Mouse (Mus musculus) stomach, embryonic 16.5 days (tissue): ENCODE results near the gene Tle2. TPM values are rescaled to one million over a fixed set of nuclear protein-coding genes. Genes with fewer than 3 reads are reported as not detected.
A peak's percentile ranks its signal among the peaks of the same experiment; 100 is the strongest.

Experiments
- ATAC-seq: fragments of 200-750 bp; cut with Nextera tagmentation; 2 replicates; pipeline ENCODE4 v1.8.0; 2017; ENCODE audit warnings: moderate number of reproducible peaks, moderate TSS enrichment; ENCODE audit not compliant: insufficient read depth, low FRiP score
- H3K27ac ChIP-seq: fragments of 300-500 bp; sonication (generic); 2 replicates; pipeline ENCODE4 v1.5.1; 2014; ENCODE audit warnings: low read length
- H3K27me3 ChIP-seq: fragments of 300-500 bp; sonication (generic); 2 replicates; pipeline ENCODE4 v1.6.1; 2014; ENCODE audit warnings: low read length, control low read depth, mixed read lengths; ENCODE audit not compliant: control insufficient read depth, insufficient read depth
- H3K36me3 ChIP-seq: fragments of 300-500 bp; sonication (generic); 2 replicates; pipeline ENCODE4 v1.6.1; 2014; ENCODE audit warnings: low read length; ENCODE audit not compliant: control insufficient read depth, insufficient read depth
- H3K4me1 ChIP-seq: fragments of 300-500 bp; sonication (generic); 2 replicates; pipeline ENCODE4 v1.6.1; 2014; ENCODE audit warnings: low read length, control low read depth, mixed read lengths; ENCODE audit not compliant: control insufficient read depth, insufficient read depth
- H3K4me2 ChIP-seq: fragments of 300-500 bp; sonication (generic); 2 replicates; pipeline ENCODE4 v1.6.1; 2014; ENCODE audit warnings: low read depth, low read length, mixed read lengths
- H3K4me3 ChIP-seq: fragments of 300-500 bp; sonication (generic); replicated peaks from 2 replicates; pipeline ENCODE4 v1.5.1; 2014; ENCODE audit warnings: mild to moderate bottlenecking, low read length
- H3K9ac ChIP-seq: fragments of 300-500 bp; sonication (generic); 2 replicates; pipeline ENCODE4 v1.6.1; 2014; ENCODE audit warnings: low read length
- H3K9me3 ChIP-seq: fragments of 300-500 bp; sonication (generic); replicated peaks from 2 replicates; pipeline ENCODE4 v1.6.1; 2016; ENCODE audit warnings: low read length, control low read depth; ENCODE audit not compliant: control insufficient read depth
- WGBS: fragments of 180-500 bp; shearing (Covaris S2); extraction: QIAGEN DNeasy Blood & Tissue Kit; methylation state at CpG from one replicate; pipeline ENCODE4 v1.1.7; 2014; 5-methylcytosine and 5-hydroxymethylcytosine counted together
- polyA plus RNA-seq: library from polyadenylated mRNA; unstranded; fragments of >200 nt; fragmentation: Nextera tagmentation; extraction: Ambion mirVana; gene quantifications from 2 replicates; pipeline ENCODE4 v1.2.1, GENCODE M21; 2015

Tle2 gene
- polyA plus RNA-seq, 1 experiment from 2014 or later = 20.6 TPM

DNA sequence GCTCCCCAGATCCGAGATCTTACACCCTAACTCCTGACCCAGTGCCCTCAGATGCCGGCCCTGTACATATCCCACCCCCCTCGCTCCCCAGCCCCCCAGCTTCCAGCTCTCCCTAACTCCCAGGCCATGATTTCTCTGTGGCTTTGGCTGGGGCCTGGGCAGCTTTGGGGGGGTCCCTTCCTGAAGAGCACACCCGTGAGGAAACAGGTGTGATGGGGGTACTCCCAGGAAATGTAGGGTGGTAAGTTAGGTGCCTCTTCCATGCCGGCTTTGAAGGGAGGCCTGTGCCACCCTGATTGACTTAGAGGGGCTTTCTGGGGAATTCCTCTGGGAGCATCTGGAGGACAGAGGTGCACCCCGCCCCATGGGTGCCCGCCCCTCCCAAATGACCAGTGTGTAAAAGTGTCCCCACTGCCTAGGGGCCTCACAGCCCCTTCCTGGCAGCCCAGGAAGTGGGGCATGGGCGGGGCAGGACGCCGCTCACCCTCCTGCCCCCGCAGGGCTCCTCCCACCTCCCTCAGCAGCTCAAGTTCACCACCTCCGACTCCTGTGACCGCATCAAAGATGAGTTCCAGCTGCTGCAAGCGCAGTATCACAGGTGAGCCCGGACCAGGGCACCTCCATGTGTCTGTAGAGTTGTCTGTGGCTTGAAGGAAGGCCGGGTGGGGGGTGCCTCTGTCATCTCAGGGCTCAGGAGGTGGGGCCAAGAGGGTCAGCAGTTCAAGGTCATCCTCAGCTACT lies 13.5 kb upstream of the Tle2 start:
- peak overlapping the region; percentile 99 for H3K9ac ChIP-seq
- H3K27ac ChIP-seq = peak overlapping the region; percentile 95
- peak overlapping the region; percentile 98 for H3K4me2 ChIP-seq
- WGBS = 14% methylated on average over 16 of the region's 16 CpGs
- H3K4me1 ChIP-seq = peaks cover 42% of the 10 kb centered on the region
- H3K9me3 ChIP-seq = no peaks in the 10 kb centered on the region
- H3K27me3 ChIP-seq = no peaks in the 10 kb centered on the region
- ATAC-seq = 0 out of 2 replicates have a peak, but pooled peaks have one; percentile 3
- peaks cover 16% of the 10 kb centered on the region for H3K36me3 ChIP-seq
- peak overlapping the region; percentile 97 for H3K4me3 ChIP-seq

GRCm38 (mm10) chr10:81562411-81562810 lies 11.9 kb upstream of the Tle2 start:
- Histone ChIP-seq H3K27ac (no peak overlapping the region), H3K9me3 (no peaks in the 10 kb centered on the region), H3K9ac (peak overlapping the region; percentile 58), H3K4me2 (peak overlapping the region; percentile 6), H3K4me1 (peaks cover 42% of the 10 kb centered on the region), H3K27me3 (no peaks in the 10 kb centered on the region), H3K36me3 (peaks cover 20% of the 10 kb centered on the region), H3K4me3 (no peak overlapping the region)
- WGBS = 62% methylated on average over 6 of the region's 6 CpGs
- ATAC-seq = no peak

GRCm38 (mm10) chr10:81563481-81563880 lies 10.9 kb upstream of the Tle2 start:
- Histone ChIP-seq H3K4me2 (peak overlapping the region; percentile 53), H3K9ac (peak overlapping the region; percentile 62; the same call in 1 of the 2 replicates), H3K27me3 (no peaks in the 10 kb centered on the region), H3K27ac (0 out of 2 replicates have a peak overlapping the region, but pooled peaks have one; percentile 31), H3K4me1 (peaks cover 45% of the 10 kb centered on the region), H3K9me3 (no peaks in the 10 kb centered on the region), H3K36me3 (peaks cover 20% of the 10 kb centered on the region), H3K4me3 (peak overlapping the region; percentile 41; the same call in 1 of the 2 replicates)
- no peak for ATAC-seq
- WGBS = 37% methylated on average over 6 of the region's 6 CpGs

DNA sequence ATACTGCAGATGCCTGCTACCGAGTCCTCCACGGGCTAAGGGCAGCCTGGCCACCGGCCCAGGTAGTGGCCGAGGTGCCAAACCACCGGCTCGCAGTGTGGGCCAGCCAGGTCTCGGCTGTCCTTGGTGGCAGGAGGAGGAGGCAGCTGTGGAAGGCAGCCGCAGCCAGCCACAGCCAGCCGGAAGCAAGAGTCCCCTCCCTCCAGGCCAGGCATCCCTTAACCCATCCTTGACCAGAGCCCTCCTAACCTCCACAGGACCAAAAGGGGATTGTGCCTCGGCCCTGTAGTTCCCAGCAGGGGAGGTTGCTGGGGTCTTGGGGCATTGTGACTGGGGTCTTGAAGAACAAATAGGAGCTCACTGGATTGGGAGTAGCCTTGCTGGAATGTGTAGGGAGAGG lies 10.1 kb upstream of the Tle2 start:
- peak overlapping the region; percentile 53 for H3K4me2 ChIP-seq
- no peak for ATAC-seq

DNA sequence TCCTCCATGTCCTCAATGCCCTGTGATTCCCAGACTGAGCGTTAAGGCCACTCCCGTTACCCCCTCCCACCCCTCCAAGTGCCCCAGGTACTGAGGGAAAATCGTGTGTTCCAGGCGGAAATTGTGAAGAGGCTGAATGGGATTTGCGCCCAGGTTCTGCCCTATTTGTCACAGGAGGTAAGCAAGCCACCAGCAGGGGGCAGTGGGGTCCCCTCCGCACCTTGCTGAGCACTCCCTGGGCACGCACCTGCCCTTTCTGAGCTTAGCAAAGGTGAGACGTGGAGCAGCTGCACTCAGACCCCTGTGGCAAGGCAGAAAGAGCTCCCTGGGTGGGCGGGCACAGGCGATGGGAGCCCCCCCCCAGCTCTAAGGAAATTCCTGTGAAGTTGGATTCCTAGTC lies 9.6 kb upstream of the Tle2 start:
- Histone ChIP-seq H3K27ac (no peak overlapping the region), H3K4me2 (no peak overlapping the region), H3K4me1 (peaks cover 54% of the 10 kb centered on the region), H3K27me3 (no peaks in the 10 kb centered on the region), H3K9ac (peak overlapping the region; percentile 62; the same call in 1 of the 2 replicates), H3K36me3 (peaks cover 20% of the 10 kb centered on the region), H3K9me3 (no peaks in the 10 kb centered on the region), H3K4me3 (no peak overlapping the region)
- no peak for ATAC-seq
- 41% methylated on average over 10 of the region's 10 CpGs for WGBS

More for the DNA sequence above, 10.1 kb upstream of the Tle2 start:
- Histone ChIP-seq H3K4me1 (peaks cover 49% of the 10 kb centered on the region), H3K4me3 (peak overlapping the region; percentile 41), H3K9ac (peak overlapping the region; percentile 62), H3K9me3 (no peaks in the 10 kb centered on the region), H3K36me3 (peaks cover 20% of the 10 kb centered on the region), H3K27me3 (no peaks in the 10 kb centered on the region), H3K27ac (0 out of 2 replicates have a peak overlapping the region, but pooled peaks have one; percentile 31)
- whole genome bisulfite sequencing = 6% methylated on average over 10 of the region's 10 CpGs

DNA sequence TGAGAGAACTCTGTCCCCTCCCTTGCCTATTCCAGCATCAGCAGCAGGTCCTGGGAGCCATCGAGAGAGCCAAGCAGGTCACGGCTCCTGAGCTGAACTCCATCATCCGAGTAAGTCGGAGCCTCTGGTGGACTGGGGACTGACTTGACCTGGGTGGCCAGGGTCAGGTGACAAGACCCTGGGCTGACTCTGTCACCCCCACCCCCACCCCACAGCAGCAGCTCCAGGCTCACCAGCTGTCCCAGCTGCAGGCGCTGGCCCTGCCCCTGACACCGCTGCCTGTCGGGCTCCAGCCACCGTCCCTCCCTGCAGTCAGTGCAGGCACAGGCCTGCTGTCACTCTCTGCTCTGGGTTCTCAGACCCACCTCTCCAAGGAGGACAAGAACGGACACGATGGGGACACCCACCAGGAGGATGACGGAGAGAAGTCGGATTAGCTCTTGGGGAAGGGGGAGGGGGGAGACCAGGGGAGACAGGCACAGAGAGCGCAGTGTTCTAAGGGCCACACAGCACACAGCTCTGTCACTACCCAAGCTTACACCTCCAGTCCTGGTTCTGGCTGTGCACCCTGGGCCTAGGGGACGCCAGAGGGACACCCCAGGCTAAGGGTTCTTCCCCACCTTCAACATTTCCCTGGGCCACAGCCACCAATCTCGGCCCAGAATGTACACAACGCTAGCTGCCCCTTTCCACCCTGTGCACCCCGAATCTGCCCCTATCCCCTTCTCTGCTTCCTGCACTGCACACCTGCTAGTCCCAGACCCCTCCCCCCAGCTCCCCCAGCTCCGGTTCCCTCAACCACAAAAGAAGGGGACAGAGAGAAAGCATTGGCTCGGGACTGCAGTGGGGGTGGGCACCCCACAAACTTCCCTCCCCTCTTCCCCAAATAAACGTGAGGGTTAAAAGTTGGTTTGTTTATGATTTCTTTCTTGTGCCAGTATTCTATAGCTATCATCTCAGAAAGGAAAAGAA lies 8.8 kb upstream of the Tle2 start:
- Histone ChIP-seq H3K9ac (no peak overlapping the region), H3K27me3 (no peaks in the 10 kb centered on the region), H3K4me3 (no peak overlapping the region), H3K27ac (no peak overlapping the region), H3K4me2 (no peak overlapping the region), H3K4me1 (peaks cover 60% of the 10 kb centered on the region), H3K36me3 (peaks cover 20% of the 10 kb centered on the region), H3K9me3 (no peaks in the 10 kb centered on the region)
- WGBS = 50% methylated on average over 20 of the region's 20 CpGs
- ATAC-seq = no peak

- ATAC-seq = 0 out of 2 replicates have a peak, but pooled peaks have one; percentile 2
- no peaks in the 10 kb centered on the region for H3K9me3 ChIP-seq
- peak overlapping the region; percentile 86 for H3K27ac ChIP-seq
- WGBS = 12% methylated on average over 16 of the region's 16 CpGs
- peaks cover 57% of the 10 kb centered on the region for H3K4me1 ChIP-seq
- peaks cover 20% of the 10 kb centered on the region for H3K36me3 ChIP-seq
- no peak overlapping the region for H3K4me3 ChIP-seq
- peak overlapping the region; percentile 47 for H3K9ac ChIP-seq
- no peaks in the 10 kb centered on the region for H3K27me3 ChIP-seq
- 0 out of 2 replicates have a peak overlapping the region, but pooled peaks have one; percentile 11 for H3K4me2 ChIP-seq
Measured at GRCm38 (mm10) chr10:81568381-81569191, 5.8 kb upstream of the Tle2 start.

- Histone ChIP-seq H3K27ac (peak overlapping the region; percentile 86), H3K9me3 (no peaks in the 10 kb centered on the region), H3K4me2 (no peak overlapping the region), H3K27me3 (no peaks in the 10 kb centered on the region), H3K36me3 (peaks cover 16% of the 10 kb centered on the region), H3K9ac (no peak overlapping the region), H3K4me3 (no peak overlapping the region), H3K4me1 (peaks cover 53% of the 10 kb centered on the region)
- ATAC-seq = no peak
- WGBS = 58% methylated on average over 9 of the region's 9 CpGs
Measured at GRCm38 (mm10) chr10:81569507-81570237, 4.7 kb upstream of the Tle2 start.
